Mouse (Mus musculus): ENCODE results near the gene Calml3. TPM values are rescaled to one million over a fixed set of nuclear protein-coding genes. Genes with fewer than 3 reads are reported as not detected.

The Calml3 gene
- polyA plus RNA-seq, 1 experiment = not detected

DNA sequence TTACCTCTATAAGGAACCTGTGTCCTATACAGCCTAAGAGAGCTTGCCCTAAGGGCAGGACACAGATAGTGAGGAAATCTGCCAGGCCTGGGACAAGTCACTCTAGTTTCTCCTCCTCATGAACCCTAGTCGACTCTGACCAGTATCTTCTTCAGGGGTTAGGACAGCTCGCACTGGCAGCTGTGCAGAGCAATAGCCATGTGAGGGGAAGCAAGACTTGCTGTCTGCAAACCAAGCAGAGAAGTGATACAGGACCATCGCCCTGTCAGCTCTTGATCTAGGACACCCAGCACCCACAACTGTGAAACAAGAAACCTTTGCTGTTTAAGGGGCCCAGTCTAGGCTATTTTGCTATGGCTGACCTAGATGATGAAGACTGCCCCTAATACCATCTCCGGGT, 29.1 kb downstream of the Calml3 start:
- Histone ChIP-seq H3K27ac (ENCODE audit: insufficient read depth, low read depth, low read length) (no peak overlapping the region), H3K4me1 (ENCODE audit: control insufficient read depth, insufficient read depth, low read length) (0 out of 2 replicates have a peak, but pooled peaks cover 3% of the 10 kb centered on the region), H3K4me3 (ENCODE audit: insufficient read depth, low read depth, low read length) (no peak overlapping the region)
- 87% methylated on average over 4 of the region's 4 CpGs for WGBS
- TF ChIP-seq CTCF (IDR thresholded peaks at IDR 0.05; ENCODE audit: insufficient read depth, low read depth, low read length) = no peak

DNA sequence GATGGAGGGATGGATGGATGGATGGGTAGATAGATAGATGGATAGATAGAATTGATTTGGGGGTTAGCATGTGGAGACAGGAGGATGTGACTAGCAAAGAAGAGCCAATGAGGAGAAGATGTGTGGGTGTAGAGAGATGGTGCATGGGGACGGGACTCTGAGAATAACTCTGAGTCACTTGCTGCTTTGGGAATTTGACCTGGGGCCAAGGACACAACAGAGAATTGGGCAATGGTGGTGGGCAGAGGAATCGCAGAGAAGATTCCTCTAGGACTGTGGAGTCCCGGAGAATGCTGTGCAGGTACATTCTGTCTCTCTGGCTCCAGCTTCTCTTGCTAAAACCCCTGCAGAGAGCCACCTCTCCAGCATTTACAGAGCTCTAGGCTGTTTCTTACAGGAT, 29.8 kb downstream of the Calml3 start:
- TF ChIP-seq POLR2A (IDR thresholded peaks at IDR 0.05; ENCODE audit: insufficient read depth, low read depth, low read length) = no peak
- TF ChIP-seq CTCF (IDR thresholded peaks at IDR 0.05; ENCODE audit: insufficient read depth, low read depth, low read length) = no peak
- WGBS = 65% methylated on average over 3 of the region's 3 CpGs
- H3K4me3 ChIP-seq (ENCODE audit: insufficient read depth, low read depth, low read length) = no peak overlapping the region
- H3K4me1 ChIP-seq (ENCODE audit: control insufficient read depth, insufficient read depth, low read length) = 0 out of 2 replicates have a peak, but pooled peaks cover 3% of the 10 kb centered on the region
- H3K27ac ChIP-seq (ENCODE audit: insufficient read depth, low read depth, low read length) = no peak overlapping the region

DNA sequence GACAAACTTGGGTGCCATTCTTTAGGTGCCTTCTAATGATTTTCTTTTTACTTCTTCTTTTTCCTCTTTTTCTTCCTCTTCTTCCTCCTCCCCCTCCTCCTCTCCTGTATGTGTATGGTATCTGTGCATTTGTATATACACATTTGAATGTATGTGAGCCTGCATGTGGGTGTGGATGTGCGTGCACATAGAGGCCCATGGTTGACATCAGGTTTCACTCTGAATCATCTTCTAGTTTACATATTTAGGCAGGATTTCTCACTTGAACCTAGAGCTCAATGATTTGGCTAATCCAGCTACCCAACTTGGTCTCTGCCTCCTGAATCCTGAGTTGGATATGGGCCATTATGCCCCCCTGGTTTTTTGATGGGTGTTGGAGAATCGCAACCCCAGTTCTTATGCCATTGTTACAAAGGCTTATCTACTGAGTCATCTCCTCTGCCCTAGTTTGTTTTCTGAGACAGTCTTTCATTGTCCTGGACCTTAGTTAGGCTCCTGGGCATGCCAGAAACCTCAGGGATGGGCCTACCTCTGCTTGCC, 30.9 kb downstream of the Calml3 start:
- 86% methylated on average over 2 of the region's 2 CpGs for WGBS
- Histone ChIP-seq H3K27ac (ENCODE audit: insufficient read depth, low read depth, low read length) (no peak overlapping the region), H3K4me1 (ENCODE audit: control insufficient read depth, insufficient read depth, low read length) (0 out of 2 replicates have a peak, but pooled peaks cover 3% of the 10 kb centered on the region), H3K4me3 (ENCODE audit: insufficient read depth, low read depth, low read length) (no peak overlapping the region)
- TF ChIP-seq CTCF (IDR thresholded peaks at IDR 0.05; ENCODE audit: insufficient read depth, low read depth, low read length) = no peak
- no peak for TF ChIP-seq POLR2A (IDR thresholded peaks at IDR 0.05; ENCODE audit: insufficient read depth, low read depth, low read length)

DNA sequence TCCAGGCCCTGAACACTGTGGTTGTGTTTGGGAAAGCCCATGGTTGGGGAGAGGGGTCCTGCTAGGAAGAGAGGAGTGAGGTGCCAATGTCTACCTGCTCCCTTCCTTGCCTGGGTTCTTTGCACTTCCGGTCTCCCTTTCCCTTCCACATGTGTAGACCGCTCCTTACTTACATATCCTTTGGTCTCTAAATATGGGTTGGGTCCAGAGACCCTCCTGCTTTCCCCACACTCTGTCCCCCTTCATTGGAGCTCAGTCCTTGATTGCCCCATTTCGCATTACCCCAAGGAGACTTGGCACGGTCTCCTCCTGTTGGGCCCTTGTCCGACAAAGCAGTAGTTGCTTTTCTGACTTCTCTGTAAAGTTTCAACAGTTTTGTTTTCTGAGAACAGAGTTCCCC, 32.9 kb downstream of the Calml3 start:
- no peak overlapping the region for H3K27ac ChIP-seq (ENCODE audit: insufficient read depth, low read depth, low read length)
- no peak overlapping the region for H3K4me3 ChIP-seq (ENCODE audit: insufficient read depth, low read depth, low read length)
- TF ChIP-seq CTCF (IDR thresholded peaks at IDR 0.05; ENCODE audit: insufficient read depth, low read depth, low read length) (no peak), POLR2A (IDR thresholded peaks at IDR 0.05; ENCODE audit: insufficient read depth, low read depth, low read length) (no peak)
- WGBS = 94% methylated on average over 5 of the region's 5 CpGs
- H3K4me1 ChIP-seq (ENCODE audit: control insufficient read depth, insufficient read depth, low read length) = 0 out of 2 replicates have a peak, but pooled peaks cover 3% of the 10 kb centered on the region

DNA sequence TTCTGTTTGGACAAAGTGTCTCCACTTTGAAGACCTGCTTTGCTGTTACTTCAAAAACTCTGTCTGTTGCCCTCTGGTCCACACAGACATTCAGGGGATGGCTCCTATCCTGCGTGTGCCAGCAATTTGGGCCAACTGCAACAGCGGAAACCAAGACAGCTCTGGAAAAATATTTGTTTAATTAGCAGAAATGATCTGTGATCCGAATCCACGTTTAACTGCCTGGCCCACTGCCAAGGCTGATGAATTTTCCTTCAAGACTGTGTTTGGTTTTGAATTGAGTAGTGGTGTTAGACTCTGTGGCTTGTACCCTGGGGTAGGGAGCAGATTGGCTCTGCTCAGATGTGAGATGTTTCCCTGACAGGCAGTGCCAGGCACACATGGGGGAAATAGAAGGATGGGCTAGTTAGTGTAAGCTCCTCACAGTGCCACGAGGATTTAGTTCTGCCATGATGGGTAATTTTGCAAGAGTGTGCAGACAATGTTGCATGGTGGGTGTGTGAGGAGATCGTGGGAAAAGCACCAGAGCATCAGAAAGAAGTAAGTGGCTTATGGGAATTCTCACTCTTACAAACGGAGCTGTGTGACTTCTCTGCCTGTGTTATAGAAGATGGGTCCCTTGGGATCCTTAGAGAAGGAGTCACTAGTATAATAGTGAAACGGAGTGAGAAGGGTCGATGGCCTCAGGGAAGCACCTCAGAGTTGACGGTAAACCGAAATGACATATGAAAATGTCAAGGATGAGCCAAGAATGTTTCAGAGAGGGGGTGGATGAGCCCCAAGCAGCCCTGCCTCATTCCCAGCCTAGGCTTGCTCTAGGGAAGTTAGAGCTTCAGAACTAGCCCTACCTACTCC, 33.7 kb downstream of the Calml3 start:
- 50% methylated on average over 11 of the region's 11 CpGs for WGBS
- no peak for TF ChIP-seq POLR2A (IDR thresholded peaks at IDR 0.05; ENCODE audit: insufficient read depth, low read depth, low read length)
- no peak for TF ChIP-seq CTCF (IDR thresholded peaks at IDR 0.05; ENCODE audit: insufficient read depth, low read depth, low read length)

DNA sequence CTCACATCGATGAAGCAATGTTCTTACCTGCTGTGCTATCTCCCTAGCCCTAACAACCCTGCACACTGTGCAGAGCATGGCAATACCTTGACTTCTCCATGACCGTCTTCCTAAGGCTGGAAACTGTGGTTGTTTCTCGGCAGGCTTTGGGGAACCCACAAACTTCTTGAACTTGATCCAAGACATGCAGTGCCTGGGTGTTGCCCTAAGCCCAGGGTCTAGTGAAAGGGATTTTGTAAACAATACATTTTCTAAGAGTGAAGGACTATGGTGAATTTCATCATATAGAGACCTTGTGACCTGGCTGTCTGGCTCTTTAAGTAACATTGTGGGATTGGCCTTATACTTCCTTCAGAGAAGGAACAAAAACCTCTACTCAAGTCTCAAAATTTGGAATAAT, 34.6 kb downstream of the Calml3 start:
- 71% methylated on average over 3 of the region's 3 CpGs for WGBS
- H3K27ac ChIP-seq (ENCODE audit: insufficient read depth, low read depth, low read length) = no peak overlapping the region
- TF ChIP-seq POLR2A (IDR thresholded peaks at IDR 0.05; ENCODE audit: insufficient read depth, low read depth, low read length) (no peak), CTCF (IDR thresholded peaks at IDR 0.05; ENCODE audit: insufficient read depth, low read depth, low read length) (no peak)

More for the DNA sequence above, 33.7 kb downstream of the Calml3 start:
- H3K4me1 ChIP-seq (ENCODE audit: control insufficient read depth, insufficient read depth, low read length) = 0 out of 2 replicates have a peak, but pooled peaks cover 3% of the 10 kb centered on the region
- no peak overlapping the region for H3K4me3 ChIP-seq (ENCODE audit: insufficient read depth, low read depth, low read length)
- H3K27ac ChIP-seq (ENCODE audit: insufficient read depth, low read depth, low read length) = no peak overlapping the region

GRCm38 (mm10) chr13:3768621-3769020, 35.5 kb downstream of the Calml3 start:
- H3K27ac ChIP-seq (ENCODE audit: insufficient read depth, low read depth, low read length) = no peak overlapping the region
- WGBS = 83% methylated on average over 3 of the region's 3 CpGs
- H3K4me3 ChIP-seq (ENCODE audit: insufficient read depth, low read depth, low read length) = no peak overlapping the region
- TF ChIP-seq POLR2A (IDR thresholded peaks at IDR 0.05; ENCODE audit: insufficient read depth, low read depth, low read length) (no peak), CTCF (IDR thresholded peaks at IDR 0.05; ENCODE audit: insufficient read depth, low read depth, low read length) (no peak)
- H3K4me1 ChIP-seq (ENCODE audit: control insufficient read depth, insufficient read depth, low read length) = no peaks in the 10 kb centered on the region

More for the DNA sequence above, 34.6 kb downstream of the Calml3 start:
- Histone ChIP-seq H3K4me1 (ENCODE audit: control insufficient read depth, insufficient read depth, low read length) (0 out of 2 replicates have a peak, but pooled peaks cover 3% of the 10 kb centered on the region), H3K4me3 (ENCODE audit: insufficient read depth, low read depth, low read length) (no peak overlapping the region)

GRCm38 (mm10) chr13:3767086-3767485, 37.0 kb downstream of the Calml3 start:
- H3K4me1 ChIP-seq (ENCODE audit: control insufficient read depth, insufficient read depth, low read length) = no peaks in the 10 kb centered on the region
- no peak overlapping the region for H3K4me3 ChIP-seq (ENCODE audit: insufficient read depth, low read depth, low read length)
- TF ChIP-seq POLR2A (IDR thresholded peaks at IDR 0.05; ENCODE audit: insufficient read depth, low read depth, low read length) = no peak
- TF ChIP-seq CTCF (IDR thresholded peaks at IDR 0.05; ENCODE audit: insufficient read depth, low read depth, low read length) = no peak
- H3K27ac ChIP-seq (ENCODE audit: insufficient read depth, low read depth, low read length) = no peak overlapping the region

DNA sequence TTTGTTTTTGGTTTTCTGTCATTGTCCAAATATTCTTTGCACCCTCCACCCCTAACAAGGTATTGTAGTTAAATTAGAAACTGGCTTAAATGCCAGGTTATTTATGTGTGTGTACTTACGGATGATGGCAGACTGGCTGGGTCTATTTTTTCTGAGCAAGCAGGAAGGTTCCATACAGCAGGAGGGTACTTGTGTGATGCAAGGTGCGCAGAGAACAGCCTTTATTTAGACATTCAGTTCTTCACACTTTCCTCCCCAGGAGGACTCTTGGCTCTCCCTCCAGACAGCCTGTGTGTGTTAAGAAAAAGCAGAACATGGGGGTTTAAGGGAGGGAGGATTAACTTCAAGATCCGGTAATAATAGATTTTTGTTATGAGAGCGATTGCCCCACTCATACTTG, 38.3 kb downstream of the Calml3 start:
- 85% methylated on average over 4 of the region's 4 CpGs for WGBS
- Histone ChIP-seq H3K27ac (ENCODE audit: insufficient read depth, low read depth, low read length) (no peak overlapping the region), H3K4me1 (ENCODE audit: control insufficient read depth, insufficient read depth, low read length) (no peaks in the 10 kb centered on the region), H3K4me3 (ENCODE audit: insufficient read depth, low read depth, low read length) (no peak overlapping the region)
- TF ChIP-seq POLR2A (IDR thresholded peaks at IDR 0.05; ENCODE audit: insufficient read depth, low read depth, low read length) = no peak
- TF ChIP-seq CTCF (IDR thresholded peaks at IDR 0.05; ENCODE audit: insufficient read depth, low read depth, low read length) = no peak
